Mouse (Mus musculus) liver, adult 2 months (tissue): ENCODE results near the gene Snn. TPM values are rescaled to one million over a fixed set of nuclear protein-coding genes. Genes with fewer than 3 reads are reported as not detected.

Experiments
- DNase-seq: peaks from one replicate; pipeline ENCODE4 v3.0.0-alpha.2; 2011; ENCODE audit warnings: low read depth, low spot score; ENCODE audit errors: extremely low read depth
- H3K27ac ChIP-seq: fragments of 200-500 bp; replicated peaks from 2 replicates; pipeline ENCODE4 v1.5.1; 2012; ENCODE audit warnings: low read depth, mild to moderate bottlenecking, control low read depth, inconsistent platforms, low read length; ENCODE audit not compliant: insufficient read depth
- H3K27me3 ChIP-seq: fragments of 200-500 bp; 2 replicates; pipeline ENCODE4 v1.6.1; 2012; ENCODE audit warnings: mild to moderate bottlenecking, moderate library complexity, low read length, inconsistent platforms; ENCODE audit not compliant: control insufficient read depth, insufficient read depth
- H3K36me3 ChIP-seq: fragments of 200-500 bp; 2 replicates; pipeline ENCODE4 v1.6.1; 2012; ENCODE audit warnings: low read length, inconsistent platforms; ENCODE audit not compliant: control insufficient read depth, insufficient read depth
- H3K4me1 ChIP-seq: fragments of 200-500 bp; 2 replicates; pipeline ENCODE4 v1.6.1; 2011; ENCODE audit warnings: low read length; ENCODE audit not compliant: control insufficient read depth, insufficient read depth
- H3K4me3 ChIP-seq: fragments of 200-500 bp; 2 replicates; pipeline ENCODE4 v1.5.1; 2011; ENCODE audit warnings: low read depth, mild to moderate bottlenecking, control low read depth, low read length, moderate library complexity; ENCODE audit not compliant: insufficient read depth
- H3K79me2 ChIP-seq: fragments of 200-500 bp; 2 replicates; pipeline ENCODE4 v1.6.1; 2012; ENCODE audit warnings: inconsistent platforms, mild to moderate bottlenecking, low read length, moderate library complexity; ENCODE audit not compliant: control insufficient read depth, insufficient read depth
- H3K9ac ChIP-seq: fragments of 200-500 bp; 2 replicates; pipeline ENCODE4 v1.6.1; 2012; ENCODE audit warnings: low read depth, mild to moderate bottlenecking, control low read depth, inconsistent platforms, low read length
- CTCF ChIP-seq: fragments of 200-500 bp; IDR thresholded peaks from 2 replicates; pipeline ENCODE4 v1.5.1; 2011; ENCODE audit warnings: low read depth, low read length, control low read depth
- POLR2A ChIP-seq: fragments of 200-500 bp; IDR thresholded peaks from 2 replicates; pipeline ENCODE4 v1.6.1; 2011; ENCODE audit warnings: low read length, control low read depth; ENCODE audit not compliant: insufficient read depth; ENCODE audit errors: extremely low read depth
- WGBS: fragments of 180-500 bp; shearing (Covaris S2); methylation state at CpG from one replicate; pipeline ENCODE4 v1.1.7; 2018; 5-methylcytosine and 5-hydroxymethylcytosine counted together
- polyA plus RNA-seq: library from polyadenylated mRNA; depleted of rRNA; stranded (reverse); fragments of >200 nt; gene quantifications from 2 replicates; pipeline ENCODE4 v1.2.3, GENCODE M21; 2012
- total RNA-seq: library from RNA; depleted of rRNA; stranded (reverse); fragments of >200 nt; gene quantifications from 2 replicates; pipeline ENCODE4 v1.2.3, GENCODE M21; 2014

Gene Snn
- total and polyA plus RNA-seq, 2 experiments, result 1.0 to 2.5 TPM

- Histone ChIP-seq H3K36me3 (no peaks in the 10 kb centered on the region), H3K27me3 (no peaks in the 10 kb centered on the region), H3K9ac (no peak overlapping the region), H3K79me2 (no peaks in the 10 kb centered on the region), H3K4me1 (peaks cover 9% of the 10 kb centered on the region), H3K27ac (no peak overlapping the region), H3K4me3 (no peak overlapping the region)
- TF ChIP-seq POLR2A, result no peak
- TF ChIP-seq CTCF, result no peak
- WGBS, result 76% methylated on average over 5 of the region's 5 CpGs
- no peak for DNase-seq
These were observed 4.7 kb downstream of the Snn start for GRCm38 (mm10) chr16:11065431-11065830.

- DNase-seq, result peak; percentile 70
- WGBS, result 1% methylated on average over 78 of the region's 78 CpGs
- Histone ChIP-seq H3K4me1 (peaks cover 9% of the 10 kb centered on the region), H3K27ac (no peak within 1 kb of the TSS), H3K79me2 (no peaks in the 10 kb centered on the region), H3K27me3 (no peaks in the 10 kb centered on the region), H3K9ac (peak within 1 kb of the TSS; percentile 76), H3K4me3 (peak within 1 kb of the TSS; percentile 74), H3K36me3 (no peaks in the 10 kb centered on the region)
- TF ChIP-seq POLR2A, result 0 out of 2 replicates have a peak, but pooled peaks have one; percentile 29
- TF ChIP-seq CTCF, result 0 out of 2 replicates have a peak, but pooled peaks have one; percentile 23
These were observed 5.5 kb downstream of the Snn start, which contains the start of gene Litaf for GRCm38 (mm10) chr16:11066029-11066832. Litaf (minus strand) TSS chr16:11066157.

DNA sequence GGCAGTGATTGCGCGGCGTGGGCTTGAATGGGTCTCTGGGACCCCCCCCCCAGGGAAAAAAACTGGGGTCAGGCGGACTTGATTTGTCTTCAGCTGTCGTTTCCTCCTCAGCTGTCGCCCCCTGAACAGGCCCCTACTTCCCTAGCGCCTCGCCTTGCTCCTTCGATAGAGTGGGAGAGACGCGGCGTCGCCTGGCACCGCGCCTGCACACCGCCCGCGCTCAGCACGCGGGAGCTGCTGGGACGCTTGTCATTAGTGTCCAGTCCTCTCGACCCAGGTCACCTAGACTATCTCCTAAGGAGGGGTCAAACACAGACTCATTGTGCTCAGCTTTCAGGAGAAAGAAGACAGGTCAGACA, 6.1 kb downstream of the Snn start:
- Histone ChIP-seq H3K36me3 (no peaks in the 10 kb centered on the region), H3K27ac (no peak overlapping the region), H3K9ac (peak overlapping the region; percentile 76), H3K27me3 (no peaks in the 10 kb centered on the region), H3K4me1 (peaks cover 9% of the 10 kb centered on the region), H3K79me2 (no peaks in the 10 kb centered on the region), H3K4me3 (peak overlapping the region; percentile 74)
- 4% methylated on average over 22 of the region's 22 CpGs for WGBS
- TF ChIP-seq POLR2A (no peak), CTCF (no peak)
- DNase-seq, result no peak

- Histone ChIP-seq H3K27ac (no peak overlapping the region), H3K4me3 (no peak overlapping the region), H3K9ac (no peak overlapping the region), H3K36me3 (no peaks in the 10 kb centered on the region), H3K27me3 (no peaks in the 10 kb centered on the region), H3K4me1 (peaks cover 5% of the 10 kb centered on the region), H3K79me2 (no peaks in the 10 kb centered on the region)
- TF ChIP-seq CTCF (no peak), POLR2A (no peak)
- DNase-seq, result no peak
- 97% methylated on average over 3 of the region's 3 CpGs for WGBS
These were observed 7.9 kb downstream of the Snn start for GRCm38 (mm10) chr16:11068666-11069065.

- peaks cover 5% of the 10 kb centered on the region for H3K4me1 ChIP-seq
- H3K27me3 ChIP-seq, result no peaks in the 10 kb centered on the region
- 69% methylated on average over 6 of the region's 6 CpGs for WGBS
- no peak for DNase-seq
- H3K27ac ChIP-seq, result no peak overlapping the region
- no peaks in the 10 kb centered on the region for H3K79me2 ChIP-seq
- no peak overlapping the region for H3K9ac ChIP-seq
- no peak for TF ChIP-seq POLR2A
- TF ChIP-seq CTCF, result no peak
- H3K36me3 ChIP-seq, result peaks cover under 1% of the 10 kb centered on the region; the same call in 1 of the 2 replicates
- no peak overlapping the region for H3K4me3 ChIP-seq
These were observed 8.5 kb downstream of the Snn start for GRCm38 (mm10) chr16:11069271-11069670.
